Mouse (Mus musculus): ENCODE measurements around the gene Krt23. TPM values are rescaled to one million over a fixed set of nuclear protein-coding genes. Genes with fewer than 3 reads are reported as not detected.

Gene Krt23
- total and polyA plus RNA-seq, 3 experiments, result 0.80 TPM; not detected in 2

DNA sequence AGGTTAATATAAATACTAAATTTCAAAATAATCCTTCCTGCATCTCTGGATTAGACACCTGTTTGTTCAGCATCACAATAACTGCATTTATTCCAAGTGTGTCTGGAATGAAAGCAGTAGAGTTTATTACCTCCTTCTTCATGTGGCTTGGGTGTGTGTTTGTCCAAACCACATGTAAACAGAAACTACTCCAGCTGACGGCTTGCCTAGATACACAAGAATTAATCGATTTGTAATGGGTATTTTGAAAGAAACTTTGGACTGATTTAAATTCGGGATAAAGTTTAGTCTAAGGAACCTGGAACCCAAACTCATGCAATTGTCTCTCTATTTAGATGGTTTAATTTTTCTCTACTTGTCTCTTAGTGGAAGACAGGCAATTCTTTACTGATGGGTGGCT lies 18.0 kb downstream of the Krt23 start:
- Histone ChIP-seq H3K4me3 (no peak overlapping the region), H3K36me3 (ENCODE audit: control insufficient read depth, insufficient read depth, low read length) (no peaks in the 10 kb centered on the region), H3K27me3 (ENCODE audit: control insufficient read depth, insufficient read depth, low read length) (no peaks in the 10 kb centered on the region), H3K9ac (ENCODE audit: low read depth, low read length) (no peak overlapping the region), H3K79me2 (replicated peaks; ENCODE audit: control insufficient read depth, insufficient read depth, low read length) (no peaks in the 10 kb centered on the region), H3K4me1 (ENCODE audit: control insufficient read depth, insufficient read depth, low read length) (no peaks in the 10 kb centered on the region), H3K27ac (no peak overlapping the region)
- intact Hi-C loops (cut with DNase I), result no loop called here
- TF ChIP-seq CTCF (IDR thresholded peaks at IDR 0.05), result no peak
- no peak for TF ChIP-seq EP300 (IDR thresholded peaks at IDR 0.05; ENCODE audit: insufficient read depth, low read depth, low read length)
- TF ChIP-seq POLR2A (IDR thresholded peaks at IDR 0.05; ENCODE audit: insufficient read depth, low read depth, low read length), result no peak
- 79% methylated on average over 3 of the region's 3 CpGs for WGBS
- no peak for DNase-seq

DNA sequence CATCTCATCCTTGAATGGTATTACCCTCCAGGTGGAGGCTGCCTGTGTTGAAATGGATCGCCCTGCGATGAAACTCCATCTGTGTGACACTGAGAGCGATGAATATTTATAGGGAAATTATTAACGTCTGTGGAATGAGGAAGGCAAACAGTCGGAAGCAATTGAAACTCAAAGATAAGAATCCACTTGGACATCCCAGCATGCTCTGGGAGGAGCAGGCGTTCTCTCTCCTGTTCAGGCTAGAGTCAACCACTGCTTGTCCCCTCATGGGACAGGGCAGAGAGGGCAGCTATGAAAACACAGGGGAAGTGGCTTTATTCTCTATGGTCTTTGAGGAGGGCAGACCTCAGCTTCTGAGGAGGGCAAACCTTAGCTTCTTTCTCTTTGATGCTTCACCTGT lies 19.5 kb downstream of the Krt23 start:
- intact Hi-C loops (cut with DNase I), result no loop called here
- no peak for DNase-seq
- TF ChIP-seq CTCF (IDR thresholded peaks at IDR 0.05) (no peak), EP300 (IDR thresholded peaks at IDR 0.05; ENCODE audit: insufficient read depth, low read depth, low read length) (no peak)
- H3K4me3 ChIP-seq, result no peak overlapping the region
- no peaks in the 10 kb centered on the region for H3K4me1 ChIP-seq (ENCODE audit: control insufficient read depth, insufficient read depth, low read length)
- 48% methylated on average over 6 of the region's 6 CpGs for WGBS
- no peak overlapping the region for H3K9ac ChIP-seq (ENCODE audit: low read depth, low read length)
- no peak overlapping the region for H3K27ac ChIP-seq
- no peaks in the 10 kb centered on the region for H3K27me3 ChIP-seq (ENCODE audit: control insufficient read depth, insufficient read depth, low read length)
- no peaks in the 10 kb centered on the region for H3K36me3 ChIP-seq (ENCODE audit: control insufficient read depth, insufficient read depth, low read length)
- no peaks in the 10 kb centered on the region for H3K79me2 ChIP-seq (replicated peaks; ENCODE audit: control insufficient read depth, insufficient read depth, low read length)

DNA sequence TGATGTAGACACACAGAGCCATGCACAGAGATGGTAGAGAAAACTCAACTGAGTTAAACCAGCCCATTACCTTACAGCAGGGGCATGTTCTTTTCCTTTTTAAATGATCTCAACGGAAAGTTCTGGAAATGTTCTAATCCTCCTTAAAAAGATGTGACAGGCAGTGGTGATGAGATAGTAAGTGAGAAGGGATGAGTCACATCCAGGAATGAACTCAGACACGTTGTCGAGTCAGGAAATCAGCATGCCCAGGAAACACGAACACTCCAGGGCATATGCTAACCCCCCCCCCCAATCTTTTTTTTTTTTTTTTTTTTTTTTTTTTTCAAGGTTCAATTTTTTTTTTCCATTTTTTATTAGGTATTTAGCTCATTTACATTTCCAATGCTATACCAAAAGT lies 20.5 kb downstream of the Krt23 start:
- Histone ChIP-seq H3K79me2 (replicated peaks; ENCODE audit: control insufficient read depth, insufficient read depth, low read length) (no peaks in the 10 kb centered on the region), H3K27ac (no peak overlapping the region), H3K4me3 (no peak overlapping the region), H3K4me1 (ENCODE audit: control insufficient read depth, insufficient read depth, low read length) (no peaks in the 10 kb centered on the region), H3K9ac (ENCODE audit: low read depth, low read length) (no peak overlapping the region), H3K36me3 (ENCODE audit: control insufficient read depth, insufficient read depth, low read length) (no peaks in the 10 kb centered on the region), H3K27me3 (ENCODE audit: control insufficient read depth, insufficient read depth, low read length) (no peaks in the 10 kb centered on the region)
- WGBS, result 25% methylated on average over 4 of the region's 4 CpGs
- intact Hi-C loops (cut with DNase I), result no loop called here
- no peak for TF ChIP-seq POLR2A (IDR thresholded peaks at IDR 0.05; ENCODE audit: insufficient read depth, low read depth, low read length)
- TF ChIP-seq EP300 (IDR thresholded peaks at IDR 0.05; ENCODE audit: insufficient read depth, low read depth, low read length), result no peak
- TF ChIP-seq CTCF (IDR thresholded peaks at IDR 0.05), result no peak
- DNase-seq, result no peak

DNA sequence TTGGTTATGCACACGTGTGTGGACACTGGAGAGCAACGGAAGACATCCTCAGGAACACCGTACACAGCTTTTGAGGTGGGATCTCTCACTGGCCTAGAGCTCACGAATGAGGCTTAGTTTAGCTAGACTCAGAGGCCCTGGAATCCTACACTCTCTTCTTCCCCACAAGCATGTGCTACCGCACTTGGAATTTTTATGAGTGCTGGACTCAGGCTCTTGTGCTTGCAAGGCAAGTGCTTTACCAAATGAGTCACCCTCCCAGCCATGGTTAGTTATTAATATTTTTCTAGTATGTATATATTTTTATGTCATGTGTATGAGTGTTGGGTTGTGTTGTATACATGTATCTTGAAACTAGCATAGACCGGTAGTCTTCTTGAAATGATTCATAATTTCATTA lies 21.0 kb downstream of the Krt23 start:
- H3K27me3 ChIP-seq (ENCODE audit: control insufficient read depth, insufficient read depth, low read length), result no peaks in the 10 kb centered on the region
- TF ChIP-seq CTCF (IDR thresholded peaks at IDR 0.05), result no peak
- no peak for TF ChIP-seq EP300 (IDR thresholded peaks at IDR 0.05; ENCODE audit: insufficient read depth, low read depth, low read length)
- no peak for TF ChIP-seq POLR2A (IDR thresholded peaks at IDR 0.05; ENCODE audit: insufficient read depth, low read depth, low read length)
- H3K4me1 ChIP-seq (ENCODE audit: control insufficient read depth, insufficient read depth, low read length), result no peaks in the 10 kb centered on the region
- H3K9ac ChIP-seq (ENCODE audit: low read depth, low read length), result no peak overlapping the region
- H3K36me3 ChIP-seq (ENCODE audit: control insufficient read depth, insufficient read depth, low read length), result no peaks in the 10 kb centered on the region
- H3K4me3 ChIP-seq, result no peak overlapping the region
- 89% methylated on average over 6 of the region's 6 CpGs for WGBS
- intact Hi-C loops (cut with DNase I), result no loop called here
- no peak for DNase-seq
- H3K27ac ChIP-seq, result no peak overlapping the region
- H3K79me2 ChIP-seq (replicated peaks; ENCODE audit: control insufficient read depth, insufficient read depth, low read length), result no peaks in the 10 kb centered on the region

DNA sequence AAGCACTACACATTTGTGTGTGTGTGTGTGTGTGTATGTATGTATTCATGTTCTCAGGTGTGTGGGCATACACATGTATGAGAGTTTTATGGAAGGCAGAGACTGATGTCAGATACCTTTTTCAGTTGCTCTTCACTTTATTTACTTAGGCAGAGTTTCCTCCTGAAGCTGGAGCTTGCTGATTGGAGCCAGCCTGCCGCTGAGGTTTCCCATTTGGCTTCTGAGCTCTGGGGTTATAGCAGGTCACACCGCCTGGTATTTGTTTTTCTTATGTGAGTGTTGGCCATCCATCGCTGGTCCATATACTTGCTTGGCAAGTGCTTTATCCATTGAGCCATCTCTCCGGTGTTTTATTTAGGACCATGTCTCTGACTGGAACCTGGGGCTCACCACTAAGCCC lies 23.7 kb downstream of the Krt23 start:
- whole genome bisulfite sequencing, result 69% methylated on average over 4 of the region's 4 CpGs
- Histone ChIP-seq H3K27me3 (ENCODE audit: control insufficient read depth, insufficient read depth, low read length) (no peaks in the 10 kb centered on the region), H3K4me3 (no peak overlapping the region), H3K9ac (ENCODE audit: low read depth, low read length) (no peak overlapping the region), H3K36me3 (ENCODE audit: control insufficient read depth, insufficient read depth, low read length) (no peaks in the 10 kb centered on the region), H3K4me1 (ENCODE audit: control insufficient read depth, insufficient read depth, low read length) (no peaks in the 10 kb centered on the region), H3K27ac (no peak overlapping the region), H3K79me2 (replicated peaks; ENCODE audit: control insufficient read depth, insufficient read depth, low read length) (no peaks in the 10 kb centered on the region)
- no peak for DNase-seq
- intact Hi-C loops (cut with DNase I), result loop anchor here (10.0 kb wide), 1 partner anchor 536 kb away; no protein-coding TSS in a partner anchor
- TF ChIP-seq CTCF (IDR thresholded peaks at IDR 0.05) (no peak), EP300 (IDR thresholded peaks at IDR 0.05; ENCODE audit: insufficient read depth, low read depth, low read length) (no peak), POLR2A (IDR thresholded peaks at IDR 0.05; ENCODE audit: insufficient read depth, low read depth, low read length) (no peak)

DNA sequence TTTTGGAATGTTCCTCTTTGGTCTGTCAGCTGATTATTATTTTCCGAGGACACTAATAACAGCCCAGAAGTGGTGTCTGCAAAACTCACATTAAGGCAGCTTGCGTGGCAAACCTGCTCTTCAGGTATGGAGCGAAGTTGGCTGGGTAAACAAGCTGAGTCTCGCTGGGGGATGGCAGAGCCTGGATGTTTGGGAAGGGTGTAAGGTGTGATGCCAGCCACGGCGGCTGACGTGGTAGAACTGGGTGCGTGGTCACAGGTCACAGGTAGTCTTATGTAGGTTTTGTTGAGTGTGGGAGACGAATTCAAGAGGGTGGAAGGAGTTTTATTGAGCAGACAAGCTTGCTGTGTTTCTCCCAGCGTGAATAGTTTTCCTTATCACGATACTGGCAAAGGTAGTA lies 24.4 kb downstream of the Krt23 start:
- no peak overlapping the region for H3K9ac ChIP-seq (ENCODE audit: low read depth, low read length)
- H3K4me3 ChIP-seq, result no peak overlapping the region
- WGBS, result 79% methylated on average over 11 of the region's 11 CpGs
- intact Hi-C loops (cut with DNase I), result loop anchor here (10.0 kb wide), 1 partner anchor 536 kb away; no protein-coding TSS in a partner anchor
- no peaks in the 10 kb centered on the region for H3K4me1 ChIP-seq (ENCODE audit: control insufficient read depth, insufficient read depth, low read length)
- TF ChIP-seq POLR2A (IDR thresholded peaks at IDR 0.05; ENCODE audit: insufficient read depth, low read depth, low read length) (no peak), CTCF (IDR thresholded peaks at IDR 0.05) (no peak), EP300 (IDR thresholded peaks at IDR 0.05; ENCODE audit: insufficient read depth, low read depth, low read length) (no peak)
- no peak for DNase-seq
- H3K27ac ChIP-seq, result no peak overlapping the region
- no peaks in the 10 kb centered on the region for H3K27me3 ChIP-seq (ENCODE audit: control insufficient read depth, insufficient read depth, low read length)
- no peaks in the 10 kb centered on the region for H3K36me3 ChIP-seq (ENCODE audit: control insufficient read depth, insufficient read depth, low read length)
- H3K79me2 ChIP-seq (replicated peaks; ENCODE audit: control insufficient read depth, insufficient read depth, low read length), result no peaks in the 10 kb centered on the region

Measured in heart, adult 2 months (tissue).